Mouse (Mus musculus) ES-Bruce4 (cell line): ENCODE data around the gene Pcolce2. TPM values are rescaled to one million over a fixed set of nuclear protein-coding genes. Genes with fewer than 3 reads are reported as not detected.

Experiments used
- H3K27ac ChIP-seq: 2 replicates; pipeline ENCODE4 v1.5.1; 2012; ENCODE audit warnings: low read length, inconsistent platforms; ENCODE audit not compliant: insufficient read depth
- H3K27me3 ChIP-seq: 2 replicates; pipeline ENCODE4 v1.6.1; 2012; ENCODE audit warnings: mild to moderate bottlenecking, low read length, inconsistent platforms; ENCODE audit not compliant: control insufficient read depth, poor library complexity, insufficient read depth, severe bottlenecking
- H3K36me3 ChIP-seq: 2 replicates; pipeline ENCODE4 v1.6.1; 2012; ENCODE audit warnings: inconsistent platforms, mild to moderate bottlenecking, low read length, moderate library complexity; ENCODE audit not compliant: control insufficient read depth, poor library complexity, insufficient read depth, severe bottlenecking
- H3K4me1 ChIP-seq: one replicate; pipeline ENCODE4 v1.8.1; 2011; ENCODE audit warnings: low read length; ENCODE audit not compliant: control insufficient read depth, insufficient read depth
- H3K4me3 ChIP-seq: 2 replicates; pipeline ENCODE4 v1.5.1; 2011; ENCODE audit warnings: low read depth, mild to moderate bottlenecking, low read length
- H3K9ac ChIP-seq: 2 replicates; pipeline ENCODE4 v1.6.1; 2012; ENCODE audit warnings: low read depth, mild to moderate bottlenecking, inconsistent platforms; ENCODE audit not compliant: poor library complexity, severe bottlenecking
- H3K9me3 ChIP-seq: replicated peaks from 2 replicates; pipeline ENCODE4 v1.6.1; 2012; ENCODE audit warnings: mild to moderate bottlenecking, low read length, inconsistent platforms; ENCODE audit not compliant: control insufficient read depth, poor library complexity, insufficient read depth, severe bottlenecking
- CTCF ChIP-seq: IDR thresholded peaks from one replicate; pipeline ENCODE4 v1.8.1; 2011; ENCODE audit warnings: low read depth, low read length
- EP300 ChIP-seq: IDR thresholded peaks from 2 replicates; pipeline ENCODE4 v1.6.1; 2011; ENCODE audit warnings: low read depth, low read length; ENCODE audit not compliant: insufficient read depth
- POLR2A ChIP-seq: IDR thresholded peaks from one replicate; pipeline ENCODE4 v1.8.1; 2011; ENCODE audit warnings: low read length; ENCODE audit not compliant: insufficient read depth
- polyA plus RNA-seq: library from polyadenylated mRNA; stranded (reverse); fragments of >200 nt; gene quantifications from 2 replicates; pipeline ENCODE4 v1.2.4, GENCODE M21; 2011; ENCODE audit warnings: low read depth; ENCODE audit not compliant: missing spikeins, insufficient read depth, insufficient read length

The Pcolce2 gene
- polyA plus RNA-seq = 8.9 and 9.8 TPM in 2 replicates

- Histone ChIP-seq H3K4me1 (peaks cover 2% of the 10 kb centered on the region), H3K4me3 (peak within 1 kb of the TSS; percentile 67), H3K27me3 (no peaks in the 10 kb centered on the region), H3K9ac (peak within 1 kb of the TSS; percentile 92), H3K36me3 (no peaks in the 10 kb centered on the region), H3K27ac (no peak within 1 kb of the TSS), H3K9me3 (no peaks in the 10 kb centered on the region)
- no peak for TF ChIP-seq EP300
- no peak for TF ChIP-seq POLR2A
- TF ChIP-seq CTCF = no peak
Measured at GRCm38 (mm10) chr9:95637271-95638181, at the start of gene Pcolce2. Pcolce2 (plus strand) TSS chr9:95637601.

GRCm38 (mm10) chr9:95588070-95588469 lies 49.3 kb upstream of the Pcolce2 start:
- TF ChIP-seq POLR2A (no peak), CTCF (no peak), EP300 (no peak)
- no peaks in the 10 kb centered on the region; the same call in 1 of the 2 replicates for H3K27me3 ChIP-seq
- no peak overlapping the region for H3K27ac ChIP-seq
- no peaks in the 10 kb centered on the region for H3K36me3 ChIP-seq
- no peaks in the 10 kb centered on the region; the same call in 1 of the 2 replicates for H3K9me3 ChIP-seq
- H3K4me1 ChIP-seq = no peaks in the 10 kb centered on the region
- no peak overlapping the region for H3K9ac ChIP-seq
- no peak overlapping the region for H3K4me3 ChIP-seq

- TF ChIP-seq EP300 = no peak
- TF ChIP-seq CTCF = no peak
- no peak for TF ChIP-seq POLR2A
- Histone ChIP-seq H3K27me3 (no peaks in the 10 kb centered on the region), H3K4me3 (no peak overlapping the region), H3K9me3 (no peaks in the 10 kb centered on the region), H3K36me3 (no peaks in the 10 kb centered on the region), H3K4me1 (no peaks in the 10 kb centered on the region), H3K27ac (no peak overlapping the region), H3K9ac (no peak overlapping the region)
Measured at GRCm38 (mm10) chr9:95594291-95594690, 43.1 kb upstream of the Pcolce2 start.

DNA sequence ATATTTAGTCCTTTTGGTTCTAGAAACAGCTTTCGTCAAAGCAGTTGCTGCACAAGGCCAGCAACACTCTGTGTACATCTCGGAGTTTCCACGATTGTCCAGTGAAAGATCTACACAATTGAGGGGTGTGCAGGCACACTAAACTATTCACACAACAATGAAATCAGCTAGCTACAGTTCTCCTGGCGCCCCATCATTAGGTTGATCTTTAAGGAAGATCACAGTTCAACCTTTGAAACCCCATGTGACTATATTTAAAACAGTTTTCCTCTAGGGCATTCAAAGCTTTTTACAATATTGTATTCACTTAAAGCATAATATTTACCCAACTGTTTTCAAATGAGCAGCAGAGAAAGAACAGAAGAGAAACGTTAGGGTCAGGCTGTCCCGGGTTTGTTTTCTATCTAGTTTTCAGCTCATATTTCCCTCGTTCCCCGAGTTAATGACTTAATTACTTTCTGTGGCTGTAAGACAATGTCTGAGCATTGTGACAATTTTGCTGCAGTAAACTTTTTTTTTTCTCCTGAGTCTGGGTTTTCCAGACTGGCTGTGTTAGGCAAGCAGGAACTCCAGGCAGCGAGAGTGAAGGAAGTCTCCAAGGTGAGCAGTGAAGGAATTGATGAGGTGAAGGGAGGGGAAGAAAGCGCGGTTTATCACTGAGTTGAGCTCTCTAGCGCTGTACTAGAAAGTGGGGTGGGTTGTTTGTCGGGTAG lies 39.8 kb upstream of the Pcolce2 start:
- H3K4me3 ChIP-seq = no peak overlapping the region
- no peak for TF ChIP-seq POLR2A
- TF ChIP-seq EP300 = no peak
- TF ChIP-seq CTCF = no peak
- H3K27ac ChIP-seq = no peak overlapping the region
- H3K36me3 ChIP-seq = no peaks in the 10 kb centered on the region
- no peaks in the 10 kb centered on the region for H3K9me3 ChIP-seq
- no peaks in the 10 kb centered on the region for H3K4me1 ChIP-seq
- H3K27me3 ChIP-seq = no peaks in the 10 kb centered on the region
- no peak overlapping the region for H3K9ac ChIP-seq

DNA sequence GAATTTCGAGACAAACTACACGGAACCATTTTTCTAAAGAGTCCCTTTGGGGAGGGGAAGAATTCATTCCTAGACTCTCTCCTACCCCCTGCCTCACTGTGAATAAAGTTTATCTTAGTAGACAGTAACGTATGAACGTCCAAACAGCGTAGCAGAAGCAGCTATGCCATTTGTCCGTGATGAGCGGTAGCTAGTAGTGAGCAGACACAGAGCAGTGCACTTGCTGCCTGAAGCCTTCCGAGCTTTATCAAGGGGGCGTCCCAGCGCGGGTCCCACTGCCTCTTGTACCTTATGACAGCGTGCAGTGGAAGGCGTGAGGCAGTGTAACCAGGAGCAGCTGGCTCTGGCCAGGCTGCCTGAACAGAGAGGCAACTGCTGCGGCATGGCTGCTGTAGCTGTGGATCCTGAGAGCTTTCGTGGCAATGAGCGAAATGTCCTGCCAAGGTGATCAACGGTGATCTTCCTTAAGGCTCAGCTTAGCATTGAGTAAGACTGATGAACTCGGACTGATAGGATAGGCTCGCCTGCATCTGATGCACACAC lies 39.2 kb upstream of the Pcolce2 start:
- no peaks in the 10 kb centered on the region for H3K36me3 ChIP-seq
- H3K27ac ChIP-seq = no peak overlapping the region
- H3K9ac ChIP-seq = no peak overlapping the region
- no peak for TF ChIP-seq CTCF
- no peak for TF ChIP-seq EP300
- TF ChIP-seq POLR2A = no peak
- no peaks in the 10 kb centered on the region for H3K4me1 ChIP-seq
- H3K27me3 ChIP-seq = no peaks in the 10 kb centered on the region
- no peaks in the 10 kb centered on the region for H3K9me3 ChIP-seq
- H3K4me3 ChIP-seq = no peak overlapping the region
